In the genomic region with DNA sequence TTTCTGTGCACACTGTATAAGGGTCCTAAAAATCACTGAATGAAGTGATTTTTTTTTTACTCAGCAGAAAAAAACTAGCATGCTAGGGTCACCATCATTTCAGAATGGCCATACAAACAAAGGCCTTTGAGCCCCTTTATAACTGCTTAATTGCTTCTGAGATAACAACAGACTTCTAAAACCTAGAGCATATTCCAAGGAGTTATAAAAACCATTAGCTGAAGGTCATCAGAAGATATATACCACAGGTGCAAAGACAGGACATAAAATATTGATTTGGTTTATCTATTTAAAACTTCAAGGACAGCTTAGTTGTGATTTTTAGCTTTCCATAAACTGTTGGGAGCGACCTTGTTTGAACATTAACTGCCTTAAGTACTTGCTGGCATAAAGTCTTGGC, we compare ENCODE assay signal across 22 mouse cellular contexts. TPM values are rescaled to one million over a fixed set of nuclear protein-coding genes. Genes with fewer than 3 reads are reported as not detected.
A peak's percentile ranks its signal among the peaks of the same experiment; 100 is the strongest.
DNase-seq lines count a peak whose midpoint lies in the region; ATAC-seq and TF ChIP-seq lines count a peak whose summit lies in the region.
"Had no signal": no experiment of that assay in that cellular context is flagged by ENCODE, and none has a peak within 500 bp of the region (broad histone marks: within the 10 kb centered on the region; RNA-seq: fewer than 3 reads in every experiment).

No protein-coding gene starts in this region.

- no peak overlapping the region for H3K4me2 ChIP-seq in intestine, embryonic 15.5 days (replicated peaks)
- no peak overlapping the region for H3K4me2 ChIP-seq in intestine, embryonic 16.5 days (ENCODE audit: low read depth, low read length)
- no peak overlapping the region for H3K4me2 ChIP-seq in intestine, postnatal 0 days (replicated peaks; ENCODE audit: low read depth)

- DNase-seq in thymus, postnatal 4 days, result no peak
- no peak for DNase-seq in left cerebral cortex, postnatal 36 days (ENCODE audit: low spot score in 2 of 2)
- DNase-seq in layer of hippocampus, adult 18-20 months (ENCODE audit: low spot score in 2 of 2), result no peak
- DNase-seq: adrenal gland, adult 2 months; adrenal gland, adult 8-10 months; adrenal gland, postnatal 10 days; adrenal gland, postnatal 14 days; adrenal gland, postnatal 25 days; adrenal gland, postnatal 36 days; B cell, adult 2 months; cerebellum, adult 11 months; cerebellum, adult 11-12 months; cerebellum, adult 18-20 months had no signal

- TF ChIP-seq CTCF in intestine, postnatal 0 days (IDR thresholded peaks at IDR 0.05; ENCODE audit: low read depth), result no peak

- peaks cover 3% of the 10 kb centered on the region; the same call in 1 of the 2 replicates for H3K9me3 ChIP-seq in intestine, embryonic 15.5 days
- H3K9me3 ChIP-seq in intestine, embryonic 16.5 days (ENCODE audit: control insufficient read depth, low read length), result peaks cover 18% of the 10 kb centered on the region
- H3K9me3 ChIP-seq in intestine, postnatal 0 days (ENCODE audit: control insufficient read depth), result no peaks in the 10 kb centered on the region
- H3K9me3 ChIP-seq: G1E had no signal

- peak; percentile 77 for ATAC-seq in intestine, embryonic 15.5 days
- ATAC-seq in intestine, embryonic 16.5 days, result peak; percentile 78
- peak; percentile 82 for ATAC-seq in intestine, postnatal 0 days
- ATAC-seq: activated CD4-positive, CD25-positive, alpha-beta regulatory T cell, adult 4 months; CD4-positive, CD25-positive, alpha-beta regulatory T cell, adult 4 months; Patski had no signal

- H3K9ac ChIP-seq in intestine, embryonic 15.5 days, result no peak overlapping the region
- no peak overlapping the region for H3K9ac ChIP-seq in intestine, embryonic 16.5 days (ENCODE audit: low read depth, low read length)
- no peak overlapping the region for H3K9ac ChIP-seq in intestine, postnatal 0 days (ENCODE audit: low read depth, low read length)

- no peak overlapping the region for H3K27ac ChIP-seq in intestine, embryonic 15.5 days
- H3K27ac ChIP-seq in intestine, embryonic 16.5 days (ENCODE audit: low read length), result peak overlapping the region; percentile 68
- peak overlapping the region; percentile 60; the same call in 1 of the 2 replicates for H3K27ac ChIP-seq in intestine, postnatal 0 days (ENCODE audit: low read depth, low read length)

- H3K36me3 ChIP-seq in intestine, embryonic 15.5 days, result no peaks in the 10 kb centered on the region
- H3K36me3 ChIP-seq in intestine, embryonic 16.5 days (ENCODE audit: control insufficient read depth, insufficient read depth, low read length), result no peaks in the 10 kb centered on the region; the same call in 1 of the 2 replicates
- H3K36me3 ChIP-seq in intestine, postnatal 0 days (ENCODE audit: control insufficient read depth, insufficient read depth), result peaks cover 10% of the 10 kb centered on the region; the same call in 1 of the 2 replicates
- H3K36me3 ChIP-seq: G1E had no signal

- no peaks in the 10 kb centered on the region for H3K4me1 ChIP-seq in intestine, embryonic 15.5 days (replicated peaks)
- H3K4me1 ChIP-seq in intestine, embryonic 16.5 days (ENCODE audit: control insufficient read depth, insufficient read depth, low read length), result no peaks in the 10 kb centered on the region
- H3K4me1 ChIP-seq in intestine, postnatal 0 days (replicated peaks; ENCODE audit: control insufficient read depth, insufficient read depth, low read length), result no peaks in the 10 kb centered on the region

- intact Hi-C loops in left cerebral cortex, postnatal 36 days (cut with DNase I), result no loop called here

- WGBS in intestine, embryonic 15.5 days, result 31% methylated on average over 1 of the region's 1 CpGs
- WGBS in intestine, embryonic 16.5 days, result 41% methylated on average over 1 of the region's 1 CpGs
- 23% methylated on average over 1 of the region's 1 CpGs for WGBS in intestine, postnatal 0 days

- no peak overlapping the region for H3K4me3 ChIP-seq in intestine, embryonic 15.5 days (replicated peaks)
- no peak overlapping the region for H3K4me3 ChIP-seq in intestine, embryonic 16.5 days (ENCODE audit: low read length)
- H3K4me3 ChIP-seq in intestine, postnatal 0 days (ENCODE audit: low read depth, low read length), result no peak overlapping the region

- no peaks in the 10 kb centered on the region for H3K27me3 ChIP-seq in intestine, embryonic 15.5 days (replicated peaks)
- no peaks in the 10 kb centered on the region for H3K27me3 ChIP-seq in intestine, embryonic 16.5 days (replicated peaks; ENCODE audit: control insufficient read depth, insufficient read depth, low read length)
- H3K27me3 ChIP-seq in intestine, postnatal 0 days (replicated peaks; ENCODE audit: control insufficient read depth, insufficient read depth, low read length), result no peaks in the 10 kb centered on the region
- H3K27me3 ChIP-seq: CH12.LX, Patski had no signal

RNA-seq across cellular contexts. Expression of gene Naip1, which starts 38.2 kb away (rescaled TPM):
- polyA plus RNA-seq in intestine, embryonic 15.5 days (2015; fragmentation: Nextera tagmentation; extraction: Ambion mirVana), result 4.9 and 5.6 TPM in 2 replicates
- 9.1 and 15.4 TPM in 2 replicates for polyA plus RNA-seq in intestine, embryonic 16.5 days (2015; fragmentation: Nextera tagmentation; extraction: Ambion mirVana)
- polyA plus RNA-seq in intestine, postnatal 0 days (2015; fragmentation: Nextera tagmentation; extraction: Ambion mirVana), result 23.4 and 27.7 TPM in 2 replicates
- total RNA-seq in left cerebral cortex, postnatal 36 days (2021), result under 1 TPM; 0.07 to 0.20 TPM
- under 1 TPM; 0.15 to 0.22 TPM for total RNA-seq in layer of hippocampus, adult 18-20 months (2021)
- total RNA-seq: MEL had no signal
- polyA plus RNA-seq: activated CD4-positive, CD25-positive, alpha-beta regulatory T cell, adult 4 months had no signal
